In genomic region chr2:166442997-166443396, GRCm38 (mm10) we compare ENCODE assay signal across 8 mouse cellular contexts.
A peak's percentile ranks its signal among the peaks of the same experiment; 100 is the strongest.
DNase-seq lines count a peak whose midpoint lies in the region; ATAC-seq and TF ChIP-seq lines count a peak whose summit lies in the region.
"Had no signal": no experiment of that assay in that cellular context is flagged by ENCODE, and none has a peak within 500 bp of the region (broad histone marks: within the 10 kb centered on the region; RNA-seq: fewer than 3 reads in every experiment).

No protein-coding gene starts in this region.

- WGBS in forebrain, embryonic 12.5 days: 54% methylated on average over 15 of the region's 15 CpGs
- 18% methylated on average over 15 of the region's 15 CpGs for WGBS in limb, embryonic 15.5 days
- 10% methylated on average over 15 of the region's 15 CpGs for WGBS in neural tube, embryonic 15.5 days

- no peaks in the 10 kb centered on the region for H3K36me3 ChIP-seq in forebrain, embryonic 12.5 days (replicated peaks)
- no peaks in the 10 kb centered on the region for H3K36me3 ChIP-seq in limb, embryonic 15.5 days
- no peaks in the 10 kb centered on the region for H3K36me3 ChIP-seq in neural tube, embryonic 15.5 days
- H3K36me3 ChIP-seq: heart, embryonic 15.5 days had no signal

- TF ChIP-seq CTCF in left cerebral cortex, adult 2 months (IDR thresholded peaks at IDR 0.05): no peak

- H3K27ac ChIP-seq in left cerebral cortex, adult 2 months: no peak overlapping the region
- 0 out of 2 replicates have a peak overlapping the region, but pooled peaks have one; percentile 19 for H3K27ac ChIP-seq in forebrain, embryonic 12.5 days
- peak overlapping the region; percentile 5; the same call in 1 of the 2 replicates for H3K27ac ChIP-seq in limb, embryonic 15.5 days
- H3K27ac ChIP-seq in neural tube, embryonic 15.5 days (replicated peaks): peak overlapping the region; percentile 30
- H3K27ac ChIP-seq: heart, embryonic 15.5 days had no signal

- intact Hi-C loops in left cerebral cortex, postnatal 4 days (cut with DNase I): loop anchor here (10.0 kb wide), 1 partner anchor 288 kb away; the partner anchor contains the start of gene Sulf2
- intact Hi-C loops in left cerebral cortex, adult 2 months (cut with DNase I): no loop called here

- peaks cover 13% of the 10 kb centered on the region; the same call in 1 of the 2 replicates for H3K27me3 ChIP-seq in forebrain, embryonic 12.5 days
- H3K27me3 ChIP-seq in limb, embryonic 15.5 days: no peaks in the 10 kb centered on the region
- H3K27me3 ChIP-seq in neural tube, embryonic 15.5 days (replicated peaks): no peaks in the 10 kb centered on the region; the same call in 1 of the 2 replicates
- H3K27me3 ChIP-seq: heart, embryonic 15.5 days had no signal

- 0 out of 2 replicates have a peak, but pooled peaks have one; percentile 37 for ATAC-seq in forebrain, embryonic 12.5 days (ENCODE audit: low FRiP score)
- ATAC-seq in limb, embryonic 15.5 days (ENCODE audit: insufficient number of reproducible peaks, low FRiP score, low TSS enrichment, low read depth): no peak
- peak; percentile 33; the same call in 1 of the 2 replicates for ATAC-seq in neural tube, embryonic 15.5 days (ENCODE audit: low FRiP score)

- peaks cover 31% of the 10 kb centered on the region for H3K4me1 ChIP-seq in forebrain, embryonic 12.5 days
- H3K4me1 ChIP-seq in limb, embryonic 15.5 days: peaks cover 30% of the 10 kb centered on the region
- peaks cover 68% of the 10 kb centered on the region for H3K4me1 ChIP-seq in neural tube, embryonic 15.5 days

- H3K9ac ChIP-seq in forebrain, embryonic 12.5 days: no peak overlapping the region
- no peak overlapping the region for H3K9ac ChIP-seq in limb, embryonic 15.5 days
- H3K9ac ChIP-seq in neural tube, embryonic 15.5 days (replicated peaks): no peak overlapping the region
- H3K9ac ChIP-seq: heart, embryonic 15.5 days had no signal

- peak; percentile 78 for DNase-seq in left cerebral cortex, postnatal 4 days
- no peak for DNase-seq in left cerebral cortex, adult 2 months (ENCODE audit: extremely low spot score in 1 of 2, low spot score in 2 of 2)
- no peak for DNase-seq in thymus, postnatal 14 days
- no peak for DNase-seq in layer of hippocampus, adult 8-10 months (ENCODE audit: low spot score in 2 of 2)

- no peak overlapping the region for H3K4me2 ChIP-seq in forebrain, embryonic 12.5 days
- H3K4me2 ChIP-seq in limb, embryonic 15.5 days: no peak overlapping the region
- no peak overlapping the region for H3K4me2 ChIP-seq in neural tube, embryonic 15.5 days
- H3K4me2 ChIP-seq: heart, embryonic 15.5 days had no signal

- no peak overlapping the region for H3K4me3 ChIP-seq in left cerebral cortex, adult 2 months
- H3K4me3 ChIP-seq in forebrain, embryonic 12.5 days (replicated peaks): no peak overlapping the region
- no peak overlapping the region for H3K4me3 ChIP-seq in limb, embryonic 15.5 days
- H3K4me3 ChIP-seq in neural tube, embryonic 15.5 days (replicated peaks): no peak overlapping the region
- H3K4me3 ChIP-seq: heart, embryonic 15.5 days had no signal

- no peaks in the 10 kb centered on the region for H3K9me3 ChIP-seq in forebrain, embryonic 12.5 days
- no peaks in the 10 kb centered on the region for H3K9me3 ChIP-seq in limb, embryonic 15.5 days
- H3K9me3 ChIP-seq in neural tube, embryonic 15.5 days (replicated peaks): no peaks in the 10 kb centered on the region
- H3K9me3 ChIP-seq: heart, embryonic 15.5 days had no signal
